Mouse (Mus musculus): ENCODE data around the gene Pde3b. TPM values are rescaled to one million over a fixed set of nuclear protein-coding genes. Genes with fewer than 3 reads are reported as not detected.
"Not testable (repeated sequence)": the region's sequence is repeated elsewhere in the genome, so short reads cannot be mapped to it uniquely, and the experiment has no call there.

The Pde3b gene
- 6.5 and 6.9 TPM in 2 replicates for polyA plus RNA-seq (2014; fragmentation: Nextera tagmentation; extraction: Ambion mirVana)

- DNase-seq (peak; percentile 88), ATAC-seq (ENCODE audit: low FRiP score, low TSS enrichment) (peak; percentile 84)
- Histone ChIP-seq H3K9ac (replicated peaks; ENCODE audit: low read length) (peak within 1 kb of the TSS; percentile 93), H3K9me3 (ENCODE audit: control insufficient read depth, low read length) (no peaks in the 10 kb centered on the region), H3K4me2 (ENCODE audit: low read length) (peak within 1 kb of the TSS; percentile 87), H3K36me3 (ENCODE audit: control insufficient read depth, insufficient read depth, low read length) (no peaks in the 10 kb centered on the region), H3K27me3 (ENCODE audit: control insufficient read depth, insufficient read depth, low read length) (no peaks in the 10 kb centered on the region), H3K4me1 (ENCODE audit: control insufficient read depth, insufficient read depth, low read length) (peaks cover 20% of the 10 kb centered on the region), H3K27ac (replicated peaks; ENCODE audit: low read depth, low read length) (peak within 1 kb of the TSS; percentile 96), H3K4me3 (replicated peaks; ENCODE audit: low read depth, low read length) (peak within 1 kb of the TSS; percentile 93)
- WGBS = under 1% methylated on average over 60 of the region's 70 CpGs
Measured at GRCm38 (mm10) chr7:114414421-114415335, at the start of gene Pde3b. TSS of gene Pde3b (plus strand) at chr7:114415281.

- no peak overlapping the region for H3K27ac ChIP-seq (replicated peaks; ENCODE audit: low read depth, low read length)
- no peak overlapping the region for H3K4me3 ChIP-seq (replicated peaks; ENCODE audit: low read depth, low read length)
- H3K9ac ChIP-seq (replicated peaks; ENCODE audit: low read length) = no peak overlapping the region
- 96% methylated on average over 3 of the region's 3 CpGs for WGBS
- ATAC-seq (ENCODE audit: low FRiP score, low TSS enrichment) (no peak), DNase-seq (no peak)
- no peak overlapping the region for H3K4me2 ChIP-seq (ENCODE audit: low read length)
- H3K4me1 ChIP-seq (ENCODE audit: control insufficient read depth, insufficient read depth, low read length) = no peaks in the 10 kb centered on the region
- H3K27me3 ChIP-seq (ENCODE audit: control insufficient read depth, insufficient read depth, low read length) = no peaks in the 10 kb centered on the region
- no peaks in the 10 kb centered on the region for H3K36me3 ChIP-seq (ENCODE audit: control insufficient read depth, insufficient read depth, low read length)
- H3K9me3 ChIP-seq (ENCODE audit: control insufficient read depth, low read length) = no peaks in the 10 kb centered on the region
Measured at GRCm38 (mm10) chr7:114402130-114402529, 13.0 kb upstream of the Pde3b start.

GRCm38 (mm10) chr7:114415336-114416020 lies 397 bp downstream of the Pde3b start:
- H3K27me3 ChIP-seq (ENCODE audit: control insufficient read depth, insufficient read depth, low read length) = no peaks in the 10 kb centered on the region
- H3K9ac ChIP-seq (replicated peaks; ENCODE audit: low read length) = peak overlapping the region; percentile 93
- peak; percentile 81 for DNase-seq
- H3K4me2 ChIP-seq (ENCODE audit: low read length) = peak overlapping the region; percentile 87
- peak; percentile 81 for ATAC-seq (ENCODE audit: low FRiP score, low TSS enrichment)
- WGBS = under 1% methylated on average over 94 of the region's 103 CpGs
- no peaks in the 10 kb centered on the region for H3K36me3 ChIP-seq (ENCODE audit: control insufficient read depth, insufficient read depth, low read length)
- H3K4me1 ChIP-seq (ENCODE audit: control insufficient read depth, insufficient read depth, low read length) = peaks cover 20% of the 10 kb centered on the region
- peak overlapping the region; percentile 93 for H3K4me3 ChIP-seq (replicated peaks; ENCODE audit: low read depth, low read length)
- peak overlapping the region; percentile 96 for H3K27ac ChIP-seq (replicated peaks; ENCODE audit: low read depth, low read length)
- no peaks in the 10 kb centered on the region for H3K9me3 ChIP-seq (ENCODE audit: control insufficient read depth, low read length)

GRCm38 (mm10) chr7:114416021-114416845 lies 1.2 kb downstream of the Pde3b start:
- no peaks in the 10 kb centered on the region for H3K9me3 ChIP-seq (ENCODE audit: control insufficient read depth, low read length)
- H3K9ac ChIP-seq (replicated peaks; ENCODE audit: low read length) = peak overlapping the region; percentile 93
- ATAC-seq (ENCODE audit: low FRiP score, low TSS enrichment) (no peak; the same call in none of the 2 replicates), DNase-seq (peak; percentile 71)
- H3K4me1 ChIP-seq (ENCODE audit: control insufficient read depth, insufficient read depth, low read length) = peaks cover 20% of the 10 kb centered on the region
- H3K27ac ChIP-seq (replicated peaks; ENCODE audit: low read depth, low read length) = peak overlapping the region; percentile 96
- H3K27me3 ChIP-seq (ENCODE audit: control insufficient read depth, insufficient read depth, low read length) = no peaks in the 10 kb centered on the region
- under 1% methylated on average over 66 of the region's 66 CpGs for WGBS
- H3K4me3 ChIP-seq (replicated peaks; ENCODE audit: low read depth, low read length) = peak overlapping the region; percentile 93
- H3K4me2 ChIP-seq (ENCODE audit: low read length) = peak overlapping the region; percentile 87
- H3K36me3 ChIP-seq (ENCODE audit: control insufficient read depth, insufficient read depth, low read length) = no peaks in the 10 kb centered on the region

GRCm38 (mm10) chr7:114419331-114419730 lies 4.2 kb downstream of the Pde3b start:
- peaks cover 19% of the 10 kb centered on the region for H3K4me1 ChIP-seq (ENCODE audit: control insufficient read depth, insufficient read depth, low read length)
- H3K36me3 ChIP-seq (ENCODE audit: control insufficient read depth, insufficient read depth, low read length); H3K4me3 ChIP-seq (replicated peaks; ENCODE audit: low read depth, low read length); H3K27me3 ChIP-seq (ENCODE audit: control insufficient read depth, insufficient read depth, low read length); H3K9ac ChIP-seq (replicated peaks; ENCODE audit: low read length); DNase-seq; H3K9me3 ChIP-seq (ENCODE audit: control insufficient read depth, low read length); ATAC-seq (ENCODE audit: low FRiP score, low TSS enrichment); H3K4me2 ChIP-seq (ENCODE audit: low read length); H3K27ac ChIP-seq (replicated peaks; ENCODE audit: low read depth, low read length): not testable (repeated sequence)
- WGBS = 76% methylated on average over 3 of the region's 3 CpGs

- ATAC-seq (ENCODE audit: low FRiP score, low TSS enrichment) (no peak), DNase-seq (peak; percentile 11)
- 47% methylated on average over 4 of the region's 4 CpGs for WGBS
- no peak overlapping the region for H3K4me3 ChIP-seq (replicated peaks; ENCODE audit: low read depth, low read length)
- H3K4me1 ChIP-seq (ENCODE audit: control insufficient read depth, insufficient read depth, low read length) = peaks cover 16% of the 10 kb centered on the region
- H3K36me3 ChIP-seq (ENCODE audit: control insufficient read depth, insufficient read depth, low read length) = no peaks in the 10 kb centered on the region
- no peak overlapping the region for H3K4me2 ChIP-seq (ENCODE audit: low read length)
- no peak overlapping the region for H3K27ac ChIP-seq (replicated peaks; ENCODE audit: low read depth, low read length)
- H3K27me3 ChIP-seq (ENCODE audit: control insufficient read depth, insufficient read depth, low read length) = no peaks in the 10 kb centered on the region
- H3K9me3 ChIP-seq (ENCODE audit: control insufficient read depth, low read length) = no peaks in the 10 kb centered on the region
- H3K9ac ChIP-seq (replicated peaks; ENCODE audit: low read length) = no peak overlapping the region
Measured at GRCm38 (mm10) chr7:114420918-114421317, 5.8 kb downstream of the Pde3b start.

GRCm38 (mm10) chr7:114422224-114422623 lies 7.1 kb downstream of the Pde3b start:
- 89% methylated on average over 3 of the region's 3 CpGs for WGBS

GRCm38 (mm10) chr7:114429768-114430167 lies 14.7 kb downstream of the Pde3b start:
- H3K36me3 ChIP-seq (ENCODE audit: control insufficient read depth, insufficient read depth, low read length) = no peaks in the 10 kb centered on the region
- WGBS = 86% methylated on average over 5 of the region's 5 CpGs
- no peaks in the 10 kb centered on the region for H3K4me1 ChIP-seq (ENCODE audit: control insufficient read depth, insufficient read depth, low read length)
- H3K4me2 ChIP-seq (ENCODE audit: low read length) = no peak overlapping the region
- ATAC-seq (ENCODE audit: low FRiP score, low TSS enrichment) (no peak), DNase-seq (no peak)
- no peak overlapping the region for H3K27ac ChIP-seq (replicated peaks; ENCODE audit: low read depth, low read length)
- no peak overlapping the region for H3K4me3 ChIP-seq (replicated peaks; ENCODE audit: low read depth, low read length)
- H3K27me3 ChIP-seq (ENCODE audit: control insufficient read depth, insufficient read depth, low read length) = no peaks in the 10 kb centered on the region
- no peak overlapping the region for H3K9ac ChIP-seq (replicated peaks; ENCODE audit: low read length)
- H3K9me3 ChIP-seq (ENCODE audit: control insufficient read depth, low read length) = no peaks in the 10 kb centered on the region

More at GRCm38 (mm10) chr7:114422224-114422623, 7.1 kb downstream of the Pde3b start:
- ATAC-seq (ENCODE audit: low FRiP score, low TSS enrichment) (no peak), DNase-seq (no peak)
- H3K27ac ChIP-seq (replicated peaks; ENCODE audit: low read depth, low read length) = no peak overlapping the region
- H3K4me3 ChIP-seq (replicated peaks; ENCODE audit: low read depth, low read length) = no peak overlapping the region
- no peaks in the 10 kb centered on the region for H3K36me3 ChIP-seq (ENCODE audit: control insufficient read depth, insufficient read depth, low read length)
- no peaks in the 10 kb centered on the region for H3K9me3 ChIP-seq (ENCODE audit: control insufficient read depth, low read length)
- H3K9ac ChIP-seq (replicated peaks; ENCODE audit: low read length) = no peak overlapping the region
- no peak overlapping the region for H3K4me2 ChIP-seq (ENCODE audit: low read length)
- peaks cover 11% of the 10 kb centered on the region for H3K4me1 ChIP-seq (ENCODE audit: control insufficient read depth, insufficient read depth, low read length)
- no peaks in the 10 kb centered on the region for H3K27me3 ChIP-seq (ENCODE audit: control insufficient read depth, insufficient read depth, low read length)
